Mouse (Mus musculus): Measurements from ENCODE around the gene Hfe2. TPM values are rescaled to one million over a fixed set of nuclear protein-coding genes. Genes with fewer than 3 reads are reported as not detected.

Hfe2 gene
- polyA plus RNA-seq, 1 experiment from 2014 or later, result 0.13 TPM

DNA sequence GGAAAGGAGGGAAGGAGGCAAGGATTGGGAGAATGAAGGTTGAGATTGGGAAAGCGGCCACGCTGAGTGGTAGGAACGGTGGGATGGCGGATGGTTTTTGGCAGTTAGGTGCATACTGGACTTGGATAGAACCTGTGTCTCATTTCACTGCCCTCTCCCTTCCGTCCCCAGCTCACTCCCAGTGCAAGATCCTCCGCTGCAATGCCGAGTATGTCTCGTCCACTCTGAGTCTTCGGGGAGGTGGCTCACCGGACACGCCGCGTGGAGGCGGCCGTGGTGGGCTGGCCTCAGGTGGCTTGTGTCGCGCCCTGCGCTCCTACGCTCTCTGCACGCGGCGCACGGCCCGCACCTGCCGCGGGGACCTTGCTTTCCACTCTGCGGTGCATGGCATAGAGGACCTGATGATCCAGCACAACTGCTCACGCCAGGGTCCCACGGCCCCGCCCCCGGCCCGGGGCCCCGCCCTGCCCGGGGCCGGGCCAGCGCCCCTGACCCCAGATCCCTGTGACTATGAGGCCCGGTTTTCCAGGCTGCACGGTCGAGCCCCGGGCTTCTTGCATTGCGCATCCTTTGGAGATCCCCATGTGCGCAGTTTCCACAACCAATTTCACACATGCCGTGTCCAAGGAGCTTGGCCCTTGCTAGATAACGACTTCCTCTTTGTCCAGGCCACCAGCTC, 2.0 kb downstream of the Hfe2 start:
- DNase-seq (ENCODE audit: low spot score), result no peak

DNA sequence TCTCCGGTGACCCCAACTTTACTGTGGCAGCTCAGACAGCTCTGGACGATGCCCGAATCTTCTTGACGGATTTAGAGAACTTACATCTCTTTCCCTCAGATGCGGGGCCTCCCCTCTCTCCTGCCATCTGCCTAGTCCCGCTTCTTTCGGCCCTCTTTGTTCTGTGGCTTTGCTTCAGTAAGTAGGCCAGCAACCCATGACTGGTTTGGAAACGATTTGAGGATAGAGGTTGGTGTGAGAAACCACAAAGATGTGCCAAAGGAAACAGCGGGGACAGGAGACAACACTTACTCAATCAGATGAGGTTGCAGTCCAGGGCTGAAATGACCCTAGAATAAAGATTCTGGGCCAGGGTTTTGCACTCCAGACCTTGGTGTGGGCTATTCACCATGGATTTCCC, 3.5 kb downstream of the Hfe2 start:
- DNase-seq (ENCODE audit: low spot score), result no peak

DNA sequence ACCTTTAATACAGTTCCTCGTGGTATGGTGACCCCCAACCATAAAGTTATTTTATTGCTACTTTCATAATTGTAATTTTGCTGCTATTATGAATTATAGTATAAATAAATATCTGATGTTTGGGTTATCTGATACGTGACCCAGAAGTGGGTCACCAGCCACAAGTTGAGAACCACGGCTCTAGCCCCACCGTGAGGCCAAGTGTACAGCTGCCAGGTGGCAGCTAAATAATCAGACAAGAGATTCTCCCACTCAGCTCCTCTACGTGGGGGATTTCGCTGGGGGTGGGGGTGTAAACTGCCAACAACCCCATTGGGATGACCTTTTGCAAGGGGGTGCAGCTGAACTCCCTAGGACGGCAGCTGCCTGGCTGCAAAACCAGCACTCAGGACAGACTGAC, 7.1 kb downstream of the Hfe2 start:
- no peak for DNase-seq (ENCODE audit: low spot score)

DNA sequence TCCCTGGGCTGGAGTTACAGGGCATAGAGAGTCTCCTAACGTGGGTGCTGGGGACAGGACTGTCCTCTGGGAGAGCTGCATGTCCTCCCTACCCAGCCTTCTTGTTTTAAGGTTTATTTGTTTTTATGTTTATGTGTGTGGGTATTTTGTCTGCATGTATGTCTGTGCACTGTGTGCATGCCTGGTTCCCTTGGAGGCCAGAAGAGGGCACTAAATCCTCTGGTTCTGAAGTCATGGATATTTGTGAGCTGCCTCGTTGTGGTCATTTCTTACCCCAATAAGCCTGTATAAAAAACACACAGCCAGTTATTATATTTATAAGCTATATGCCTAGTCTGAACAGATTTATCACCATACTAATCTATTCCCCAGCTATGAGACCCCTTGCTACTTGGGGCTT, 9.3 kb downstream of the Hfe2 start:
- no peak for DNase-seq (ENCODE audit: low spot score)

DNA sequence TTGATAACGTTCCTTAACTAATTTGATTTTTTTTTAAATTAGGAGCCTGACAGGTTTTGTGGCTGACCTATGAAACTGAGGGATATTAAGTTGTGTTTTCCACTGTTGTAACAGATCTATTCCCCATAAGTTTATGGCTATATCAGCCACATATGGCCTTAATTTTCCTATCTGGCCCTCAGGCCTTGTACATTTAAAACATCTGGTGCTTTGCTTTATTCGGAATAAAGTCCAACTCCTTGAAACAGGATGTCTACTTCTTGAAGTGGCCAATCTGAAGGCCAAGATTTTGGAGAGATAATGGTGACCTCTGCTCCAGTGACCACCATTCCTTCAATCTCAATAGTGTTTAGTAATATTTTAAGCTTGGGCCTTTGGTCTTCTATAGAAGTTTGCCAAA, 14.3 kb downstream of the Hfe2 start:
- no peak for DNase-seq (ENCODE audit: low spot score)

DNA sequence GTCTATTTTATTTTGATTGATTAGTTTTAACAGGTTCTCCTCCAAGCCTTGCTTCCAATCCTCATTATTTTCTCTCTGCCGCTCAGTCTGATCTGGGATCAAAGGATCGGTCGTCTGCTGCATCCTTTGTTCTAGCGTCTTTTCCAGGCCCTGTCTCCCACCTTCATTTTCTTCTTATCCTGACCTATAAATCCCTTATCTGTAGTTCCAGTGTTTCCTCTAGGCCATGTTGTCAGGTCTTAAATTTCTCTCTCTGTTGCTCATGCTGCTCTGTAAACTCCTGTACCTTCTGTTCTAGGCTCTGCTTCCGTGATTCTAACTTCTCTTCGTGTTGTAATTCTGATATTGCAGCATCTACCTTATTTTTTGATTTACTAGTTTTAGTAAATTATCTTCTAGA, 15.8 kb downstream of the Hfe2 start:
- DNase-seq (ENCODE audit: low spot score), result no peak

DNA sequence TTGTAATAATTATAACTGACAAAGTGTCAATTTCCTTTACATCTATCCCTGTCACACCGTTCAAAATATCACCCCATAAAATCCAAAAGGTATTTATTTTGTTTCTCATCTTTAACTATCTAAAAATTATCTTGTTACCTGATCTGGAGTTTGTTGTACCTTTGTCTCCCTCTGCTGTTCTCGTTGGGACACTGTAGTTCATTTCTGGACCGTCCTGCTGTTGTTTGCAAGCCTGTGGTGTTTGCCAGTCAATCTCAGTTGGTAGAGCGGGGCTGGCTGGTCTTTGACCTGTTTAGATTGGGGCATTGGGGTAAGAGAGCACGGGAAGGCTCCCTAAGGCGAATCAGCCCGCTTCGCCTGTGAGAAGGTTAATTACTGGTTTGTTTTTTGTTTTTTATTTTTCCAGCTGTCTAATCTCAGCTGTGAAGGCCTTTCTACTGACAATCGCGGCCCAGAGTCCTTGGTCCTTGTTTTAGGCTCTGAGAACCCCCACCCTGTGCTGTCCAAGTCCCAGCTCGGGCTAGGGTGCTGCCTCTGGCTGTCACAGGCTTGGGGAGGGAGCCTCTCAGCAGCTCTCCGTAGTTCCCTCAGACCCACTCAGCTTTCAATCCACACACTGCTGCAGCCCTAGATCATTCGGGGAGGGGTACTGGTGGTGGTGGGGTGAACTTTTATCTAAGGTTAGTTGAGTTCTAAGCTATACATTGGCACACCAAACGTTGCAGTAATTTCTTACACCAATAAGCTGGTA, 16.5 kb downstream of the Hfe2 start:
- DNase-seq (ENCODE audit: low spot score), result no peak

DNA sequence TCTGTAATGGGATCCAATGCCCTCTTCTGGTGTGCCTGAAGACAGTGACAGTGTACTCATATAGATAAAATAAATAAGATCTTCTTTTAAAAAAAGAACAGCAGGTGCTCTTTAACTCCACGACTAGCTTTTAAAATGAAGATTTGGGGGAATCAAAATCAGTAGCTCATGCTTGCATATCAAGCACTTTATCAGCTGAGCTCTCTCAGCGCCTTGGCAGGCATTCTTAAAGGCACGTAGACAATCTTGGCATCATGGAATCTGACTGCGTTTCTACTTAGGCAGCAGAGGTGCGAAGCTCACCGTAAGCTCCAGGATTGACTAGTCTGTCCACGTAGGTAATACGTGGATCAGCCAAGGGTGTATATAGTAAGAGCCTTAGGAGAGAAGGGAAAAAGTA, 17.6 kb downstream of the Hfe2 start:
- no peak for DNase-seq (ENCODE audit: low spot score)

DNA sequence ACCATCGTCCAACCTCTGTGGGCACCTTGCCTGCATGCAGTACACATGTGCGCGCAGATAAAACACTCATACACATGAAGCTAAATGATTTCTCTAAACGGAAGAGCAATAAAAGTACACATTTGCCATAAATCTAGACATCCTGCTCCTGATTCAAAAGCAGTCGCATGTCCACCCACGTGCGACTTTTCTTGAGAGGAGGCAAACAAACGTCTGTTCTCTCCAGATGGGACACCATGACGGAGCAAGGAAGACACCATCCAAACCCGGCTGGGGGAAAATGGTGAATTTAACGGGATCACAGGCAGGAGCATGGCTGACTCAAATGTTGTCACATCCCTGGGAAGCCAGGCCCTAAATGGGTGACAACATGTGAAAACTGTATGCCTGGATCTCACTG, 18.4 kb downstream of the Hfe2 start:
- no peak for DNase-seq (ENCODE audit: low spot score)

DNA sequence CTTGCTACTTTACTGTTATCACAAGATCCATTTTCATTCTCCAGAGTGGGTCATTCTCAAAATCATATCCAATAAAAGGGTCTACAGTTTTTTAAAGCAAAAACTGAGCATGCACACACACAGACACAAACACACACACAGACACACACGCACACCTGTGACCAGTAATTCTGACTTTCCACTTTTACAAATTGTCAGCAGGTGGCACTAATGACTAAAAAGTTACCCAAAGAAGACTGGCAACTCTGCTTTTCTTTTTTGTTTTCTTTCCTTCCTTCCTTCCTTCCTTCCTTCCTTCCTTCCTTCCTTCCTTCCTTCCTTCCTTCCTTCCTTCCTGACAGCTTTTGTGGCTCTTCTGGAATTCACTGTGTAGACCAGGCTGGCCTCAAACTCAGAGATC, 20.6 kb downstream of the Hfe2 start:
- no peak for DNase-seq (ENCODE audit: low spot score)

DNA sequence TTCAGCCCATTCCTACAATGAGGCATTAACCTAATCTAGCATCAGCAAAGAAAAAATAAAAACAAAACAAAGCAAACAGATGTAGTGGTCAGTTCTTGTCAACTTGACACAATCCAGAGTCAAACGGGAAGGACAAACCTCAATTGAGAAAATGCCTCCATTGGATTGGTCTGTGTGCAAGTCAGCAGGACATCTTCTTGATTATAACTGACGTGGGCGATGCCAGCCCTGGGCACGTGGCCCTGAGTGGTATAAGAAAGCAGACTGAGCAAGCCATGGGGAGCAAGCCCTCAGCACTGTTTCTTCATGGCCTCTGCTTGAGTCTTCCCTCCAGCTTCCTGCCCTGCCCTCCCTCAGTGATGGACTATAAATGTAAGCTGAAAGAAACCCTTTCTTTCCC, 21.9 kb downstream of the Hfe2 start:
- no peak for DNase-seq (ENCODE audit: low spot score)

DNA sequence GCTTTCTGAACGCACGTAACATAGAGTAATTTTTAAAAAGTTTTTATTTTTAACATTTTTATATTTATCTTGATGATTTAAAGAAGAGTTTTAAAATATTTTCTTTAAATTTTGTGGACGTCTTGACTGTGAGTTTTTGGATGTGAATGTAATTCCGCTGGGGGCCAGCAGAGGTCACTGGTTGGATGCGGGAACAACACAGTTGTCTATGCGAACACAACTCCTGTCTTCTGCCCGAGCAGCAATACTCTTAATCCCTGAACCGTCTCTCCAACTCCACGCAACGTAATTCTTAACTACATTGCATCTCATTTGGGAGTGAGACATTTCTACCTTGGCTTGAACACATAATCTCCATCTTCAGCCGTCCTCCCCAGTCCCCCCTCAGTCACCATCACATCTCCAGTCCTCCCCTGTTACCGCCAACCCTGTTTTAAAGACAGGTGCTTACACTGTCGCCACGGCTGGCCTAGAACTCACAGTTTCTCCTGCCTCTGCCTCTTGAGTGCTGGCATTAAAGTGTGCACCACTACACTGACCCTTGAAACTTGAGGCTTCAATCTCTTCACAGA, 22.5 kb downstream of the Hfe2 start:
- DNase-seq (ENCODE audit: low spot score), result peak; percentile 71

DNA sequence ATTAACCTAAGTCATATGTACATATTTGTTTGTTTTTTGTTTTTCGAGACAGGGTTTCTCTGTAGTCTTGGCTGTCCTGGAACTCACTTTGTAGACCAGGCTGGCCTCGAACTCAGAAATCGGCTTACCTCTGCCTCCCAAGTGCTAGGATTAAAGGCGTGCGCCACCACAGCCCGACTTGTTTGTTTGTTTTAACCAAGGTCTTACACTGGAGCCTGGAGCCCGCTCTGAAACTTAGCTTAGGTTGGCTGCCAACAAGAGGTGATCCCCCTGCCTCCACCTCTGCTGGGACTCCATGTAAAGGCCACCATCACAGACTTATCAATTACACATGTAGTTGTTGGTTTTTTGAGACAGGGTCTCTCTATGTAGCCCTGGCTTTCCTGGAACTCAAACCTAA, 23.9 kb downstream of the Hfe2 start:
- no peak for DNase-seq (ENCODE audit: low spot score)

DNA sequence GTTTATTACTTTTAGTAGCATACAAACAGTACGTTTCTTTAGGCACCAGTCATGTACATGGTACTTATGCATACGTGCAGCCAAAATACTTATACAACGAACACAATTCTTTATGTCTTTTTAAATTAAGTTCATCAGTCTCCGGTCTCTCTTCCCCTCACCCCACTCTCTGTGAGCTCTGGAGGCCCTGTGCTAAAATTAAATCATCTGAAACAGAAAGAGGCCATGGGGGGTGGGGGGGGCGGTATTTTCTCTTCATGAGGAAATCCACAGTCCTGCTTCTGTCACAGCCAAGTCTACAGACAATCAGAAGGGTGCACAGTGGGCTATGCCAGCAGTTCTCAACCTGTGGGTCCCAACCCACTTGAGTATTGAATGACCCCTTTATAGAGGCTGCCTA, 24.4 kb downstream of the Hfe2 start:
- DNase-seq (ENCODE audit: low spot score), result no peak

DNA sequence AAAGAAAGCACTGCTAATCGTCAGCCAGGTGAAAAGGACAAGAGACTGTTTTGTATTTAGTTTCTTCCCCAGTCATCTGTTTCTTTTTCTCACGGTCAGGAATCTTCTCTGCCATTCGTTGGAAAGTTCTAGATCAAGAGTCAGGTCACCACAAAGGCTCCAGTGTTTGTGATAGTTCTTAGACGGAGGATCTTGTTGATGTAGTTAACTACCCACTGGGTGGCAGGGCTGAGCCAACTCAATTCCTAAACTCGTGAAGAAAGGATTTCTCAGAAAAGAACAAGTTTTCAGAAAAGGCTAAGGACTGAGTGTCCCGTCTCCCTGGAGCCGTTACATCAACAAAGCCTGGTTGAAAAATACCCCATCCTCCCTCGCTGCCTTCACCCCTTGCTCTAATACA, 26.2 kb downstream of the Hfe2 start:
- peak; percentile 67 for DNase-seq (ENCODE audit: low spot score)

DNA sequence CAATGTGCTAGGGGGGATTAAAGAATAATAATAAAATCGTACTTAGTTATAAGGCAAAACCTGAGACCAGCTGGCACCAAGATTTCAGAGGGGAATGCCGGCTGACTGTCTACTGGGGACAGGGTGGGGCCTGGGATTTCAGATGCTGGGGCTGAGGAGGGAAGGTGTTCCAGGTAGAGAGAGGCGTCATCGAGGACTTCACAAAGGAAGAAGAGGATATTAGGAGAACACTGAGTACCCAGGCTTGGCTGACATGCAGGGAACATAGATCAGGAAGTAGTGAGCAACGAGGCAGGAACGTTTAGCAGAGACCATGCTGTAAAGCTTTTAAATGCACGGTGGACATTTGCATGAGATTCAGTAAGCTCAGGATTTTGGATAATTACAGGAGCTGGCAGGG, 26.9 kb downstream of the Hfe2 start:
- no peak for DNase-seq (ENCODE audit: low spot score)

DNA sequence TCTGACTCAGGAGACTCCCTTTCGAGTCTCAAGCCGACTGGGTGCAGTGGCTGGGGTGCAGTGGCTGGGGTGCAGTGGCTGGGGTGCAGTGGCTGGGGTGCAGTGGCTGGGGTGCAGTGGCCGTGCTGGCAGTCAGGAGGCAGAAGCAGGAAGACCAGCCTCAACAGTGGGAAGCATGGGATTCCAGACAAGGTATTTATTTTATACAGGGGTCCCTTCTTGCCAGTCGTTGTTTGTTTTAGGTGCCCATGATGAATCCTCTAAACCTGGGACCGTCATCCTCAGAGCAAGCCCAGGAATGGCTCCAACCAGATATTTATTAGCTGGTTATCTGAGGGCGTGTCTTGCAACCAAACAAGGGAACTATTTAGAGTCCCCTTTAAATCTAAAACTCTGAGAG, 28.6 kb downstream of the Hfe2 start:
- no peak for DNase-seq (ENCODE audit: low spot score)

DNA sequence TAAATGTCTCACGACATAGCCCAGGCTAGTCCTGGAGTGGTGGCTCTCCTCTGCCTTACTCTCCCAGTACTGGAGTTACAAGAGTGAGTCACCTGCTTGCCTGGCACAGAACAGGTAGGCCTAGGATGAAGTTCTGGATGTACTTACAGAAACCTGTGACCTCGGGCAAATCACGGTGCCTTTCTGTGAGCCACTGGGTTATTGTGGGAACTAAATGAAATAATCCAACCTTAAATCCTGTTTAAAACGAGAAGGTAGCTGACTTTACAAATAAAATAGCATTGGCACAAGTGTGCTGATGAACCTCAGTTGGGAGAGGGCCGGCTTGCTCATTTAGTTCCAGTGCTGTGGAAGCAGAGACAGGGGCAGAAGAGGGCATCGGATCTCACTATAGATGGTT, 29.3 kb downstream of the Hfe2 start:
- DNase-seq (ENCODE audit: low spot score), result no peak

DNA sequence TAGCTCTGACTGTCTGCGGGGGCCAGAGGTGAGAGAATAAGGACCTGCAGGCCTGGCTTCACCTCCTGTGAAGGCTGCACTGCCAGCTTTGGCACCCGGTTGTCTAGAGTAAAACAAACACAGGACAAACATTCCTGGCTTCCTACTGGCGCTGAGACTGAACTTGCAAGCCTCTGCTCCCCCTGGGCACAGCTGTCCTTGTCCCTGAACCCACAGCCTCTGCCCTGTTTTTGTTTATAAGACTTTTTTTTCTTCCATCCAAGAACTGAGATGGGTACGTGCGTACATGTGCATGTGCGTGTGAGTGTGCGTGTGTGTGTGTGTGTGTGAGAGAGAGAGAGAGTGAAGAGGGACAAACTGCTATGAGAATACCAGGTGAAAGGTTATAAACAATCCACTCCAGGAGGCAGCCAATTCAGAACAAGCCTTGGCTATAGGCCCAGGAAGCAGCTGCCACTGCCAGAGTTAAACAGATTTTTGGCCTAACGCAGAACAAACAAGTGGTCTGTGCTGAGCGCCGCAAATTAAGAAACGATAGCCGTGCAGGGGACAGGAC, 30.1 kb downstream of the Hfe2 start:
- peak; percentile 43 for DNase-seq (ENCODE audit: low spot score)

DNA sequence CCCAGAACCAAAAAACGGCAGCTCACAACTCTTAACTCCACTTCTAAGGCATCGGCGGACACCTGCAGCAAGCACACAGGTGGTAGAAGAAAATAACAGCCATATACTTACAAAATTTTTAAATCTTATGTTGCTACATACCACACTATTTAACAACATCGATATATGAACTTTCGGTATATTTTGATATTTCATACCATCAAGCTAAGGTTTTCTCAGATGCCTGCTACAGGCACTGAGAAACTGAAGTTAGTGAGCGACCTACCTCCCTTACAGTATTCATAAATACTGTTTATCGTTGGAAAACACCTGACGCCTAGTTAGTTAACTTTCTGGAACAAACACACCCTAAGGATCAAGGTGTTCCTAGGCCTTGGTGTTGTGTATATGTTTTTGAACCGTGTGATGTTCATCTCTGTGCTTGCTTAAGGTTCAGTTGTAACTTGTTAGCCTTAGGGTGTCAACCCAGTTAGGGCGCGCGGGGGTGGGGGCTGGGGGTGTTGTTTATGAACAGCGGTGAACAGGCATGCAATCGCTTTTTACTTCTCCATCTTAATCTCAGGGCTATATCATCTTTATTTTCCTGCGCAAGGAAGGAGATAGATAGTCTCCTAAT, 31.1 kb downstream of the Hfe2 start:
- DNase-seq (ENCODE audit: low spot score), result peak; percentile 37

DNA sequence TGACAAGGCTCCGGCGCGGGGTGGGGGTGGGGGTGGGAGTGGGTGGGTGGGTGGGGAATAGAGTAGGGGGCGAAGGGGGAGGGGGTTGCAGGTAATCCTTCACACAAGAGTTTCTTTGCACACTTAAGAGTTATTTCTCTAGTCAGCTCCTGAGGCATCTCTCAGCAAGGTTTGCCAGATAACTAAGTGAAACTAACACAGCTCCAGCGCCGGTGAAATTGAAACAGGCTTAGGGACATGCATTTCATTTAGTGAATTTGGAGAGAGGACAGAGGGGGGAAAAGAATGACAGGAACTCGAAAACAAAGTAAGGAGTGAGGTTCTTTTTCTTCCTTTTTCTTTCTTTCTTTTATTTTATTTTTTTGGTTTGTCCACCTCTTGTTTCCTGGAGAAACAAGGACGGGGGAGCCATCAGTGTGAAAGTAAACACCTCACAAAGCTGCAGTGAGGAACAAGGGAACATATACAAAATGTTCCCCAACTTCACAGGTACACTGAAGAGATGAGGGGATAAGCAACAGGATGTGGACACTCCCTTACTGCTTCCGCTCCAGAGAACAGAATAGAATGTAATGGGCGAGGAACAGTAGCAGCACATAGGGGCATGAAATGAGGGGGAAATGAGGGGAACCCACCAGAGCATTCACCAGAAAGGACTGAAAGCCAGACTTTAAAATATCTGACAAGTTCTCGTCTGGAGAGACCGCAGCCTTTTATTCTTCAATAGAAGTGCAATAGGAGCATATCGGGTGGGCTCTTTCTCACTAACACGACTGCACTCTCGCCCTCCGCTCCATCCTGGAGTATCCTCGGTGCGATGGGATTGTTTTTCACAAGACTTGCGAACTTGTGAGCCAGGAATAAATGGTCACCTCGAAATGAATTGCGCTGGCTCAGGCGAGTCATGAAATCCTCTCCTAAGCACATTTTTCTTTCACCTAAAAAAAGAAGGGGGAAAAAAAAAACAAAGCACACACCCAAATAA, 32.0 kb downstream of the Hfe2 start:
- peak; percentile 79 for DNase-seq (ENCODE audit: low spot score)
